Mouse (Mus musculus) small intestine, adult 2 months (tissue): Measurements from ENCODE around the gene Serpina12. TPM values are rescaled to one million over a fixed set of nuclear protein-coding genes. Genes with fewer than 3 reads are reported as not detected.

Experiments used
- H3K27ac ChIP-seq: fragments of 200-500 bp; 2 replicates; pipeline ENCODE4 v1.5.1; 2012; ENCODE audit warnings: low read depth, low read length, control low read depth, inconsistent platforms; ENCODE audit not compliant: insufficient read depth
- H3K27me3 ChIP-seq: fragments of 200-500 bp; 2 replicates; pipeline ENCODE4 v1.6.1; 2012; ENCODE audit warnings: mild to moderate bottlenecking, moderate library complexity, low read length, inconsistent platforms; ENCODE audit not compliant: control insufficient read depth, insufficient read depth
- H3K36me3 ChIP-seq: fragments of 200-500 bp; 2 replicates; pipeline ENCODE4 v1.6.1; 2012; ENCODE audit warnings: mild to moderate bottlenecking, low read length, control low read depth, inconsistent platforms; ENCODE audit not compliant: control insufficient read depth, insufficient read depth
- H3K4me1 ChIP-seq: fragments of 200-500 bp; 2 replicates; pipeline ENCODE4 v1.6.1; 2012; ENCODE audit warnings: low read length, inconsistent platforms, mixed read lengths; ENCODE audit not compliant: control insufficient read depth, insufficient read depth, insufficient read length
- H3K4me3 ChIP-seq: fragments of 200-500 bp; 2 replicates; pipeline ENCODE4 v1.5.1; 2012; ENCODE audit warnings: low read depth, mild to moderate bottlenecking, control low read depth, inconsistent platforms, low read length, moderate library complexity
- CTCF ChIP-seq: fragments of 200-500 bp; IDR thresholded peaks from 2 replicates; pipeline ENCODE4 v1.5.1; 2012; ENCODE audit warnings: low read depth, mild to moderate bottlenecking, control low read depth, inconsistent platforms, low read length, moderate library complexity, mixed read lengths; ENCODE audit not compliant: insufficient replicate concordance, insufficient read length; ENCODE audit errors: extremely low read depth
- POLR2A ChIP-seq: fragments of 200-500 bp; IDR thresholded peaks from 2 replicates; pipeline ENCODE4 v1.6.1; 2012; ENCODE audit warnings: low read depth, mild to moderate bottlenecking, control low read depth, inconsistent platforms, low read length, moderate library complexity
- whole genome bisulfite sequencing: fragments of 180-500 bp; shearing (Covaris S2); methylation state at CpG from one replicate; pipeline ENCODE4 v1.1.7; 2018; 5-methylcytosine and 5-hydroxymethylcytosine counted together
- polyA plus RNA-seq: library from polyadenylated mRNA; depleted of rRNA; stranded (reverse); fragments of >200 nt; gene quantifications from 2 replicates; pipeline ENCODE4 v1.2.3, GENCODE M21; 2012

Serpina12 gene
- polyA plus RNA-seq, 1 experiment, result not detected

GRCm38 (mm10) chr12:104053995-104054394 lies 9.8 kb upstream of the Serpina12 start:
- Histone ChIP-seq H3K36me3 (no peaks in the 10 kb centered on the region), H3K27me3 (no peaks in the 10 kb centered on the region), H3K4me3 (no peak overlapping the region), H3K4me1 (no peaks in the 10 kb centered on the region), H3K27ac (no peak overlapping the region)
- TF ChIP-seq CTCF (no peak), POLR2A (no peak)
- WGBS, result 54% methylated on average over 1 of the region's 1 CpGs

GRCm38 (mm10) chr12:104045713-104046112 lies 1.5 kb upstream of the Serpina12 start:
- TF ChIP-seq POLR2A, result no peak
- no peak for TF ChIP-seq CTCF
- H3K27ac ChIP-seq, result no peak overlapping the region

GRCm38 (mm10) chr12:104042753-104043152 lies 1.5 kb downstream of the Serpina12 start:
- H3K27me3 ChIP-seq, result no peaks in the 10 kb centered on the region
- TF ChIP-seq POLR2A (no peak), CTCF (no peak)
- no peak overlapping the region for H3K27ac ChIP-seq
- H3K36me3 ChIP-seq, result no peaks in the 10 kb centered on the region
- 90% methylated on average over 2 of the region's 2 CpGs for WGBS
- 0 out of 2 replicates have a peak, but pooled peaks cover 3% of the 10 kb centered on the region for H3K4me1 ChIP-seq
- no peak overlapping the region for H3K4me3 ChIP-seq

More at GRCm38 (mm10) chr12:104045713-104046112, 1.5 kb upstream of the Serpina12 start:
- 0 out of 2 replicates have a peak, but pooled peaks cover 3% of the 10 kb centered on the region for H3K4me1 ChIP-seq
- H3K36me3 ChIP-seq, result no peaks in the 10 kb centered on the region
- 81% methylated on average over 8 of the region's 8 CpGs for WGBS
- no peaks in the 10 kb centered on the region for H3K27me3 ChIP-seq
- no peak overlapping the region for H3K4me3 ChIP-seq

DNA sequence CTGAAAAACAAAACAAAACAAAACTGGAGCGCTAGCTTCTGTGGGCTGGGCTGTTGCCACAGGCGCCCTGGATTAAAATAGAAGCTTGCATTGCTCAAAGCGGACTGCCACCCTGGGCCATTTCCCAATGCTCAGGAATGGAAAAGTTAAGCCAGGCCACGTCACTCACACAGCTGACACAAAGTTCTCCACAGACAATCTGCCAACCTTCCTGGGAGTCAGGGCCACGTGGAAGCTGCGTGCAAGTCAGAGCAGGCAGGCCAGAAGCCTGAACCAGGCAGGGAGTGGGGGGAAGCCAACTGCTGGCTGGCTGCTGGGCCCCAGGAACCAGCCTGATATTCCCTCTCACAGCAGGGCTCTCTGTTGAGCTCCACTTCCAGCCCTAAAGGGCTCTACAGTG lies 2.8 kb downstream of the Serpina12 start:
- H3K4me1 ChIP-seq, result 0 out of 2 replicates have a peak, but pooled peaks cover 3% of the 10 kb centered on the region
- TF ChIP-seq POLR2A (no peak), CTCF (no peak)
- H3K27me3 ChIP-seq, result no peaks in the 10 kb centered on the region
- no peak overlapping the region for H3K27ac ChIP-seq
- H3K36me3 ChIP-seq, result no peaks in the 10 kb centered on the region
- 75% methylated on average over 6 of the region's 6 CpGs for WGBS
- H3K4me3 ChIP-seq, result no peak overlapping the region

- Histone ChIP-seq H3K4me1 (no peaks in the 10 kb centered on the region), H3K27ac (no peak overlapping the region), H3K4me3 (no peak overlapping the region), H3K27me3 (no peaks in the 10 kb centered on the region), H3K36me3 (no peaks in the 10 kb centered on the region)
- TF ChIP-seq POLR2A (no peak), CTCF (no peak)
- 88% methylated on average over 7 of the region's 7 CpGs for WGBS
Measured at GRCm38 (mm10) chr12:104038181-104038580, 6.1 kb downstream of the Serpina12 start.

DNA sequence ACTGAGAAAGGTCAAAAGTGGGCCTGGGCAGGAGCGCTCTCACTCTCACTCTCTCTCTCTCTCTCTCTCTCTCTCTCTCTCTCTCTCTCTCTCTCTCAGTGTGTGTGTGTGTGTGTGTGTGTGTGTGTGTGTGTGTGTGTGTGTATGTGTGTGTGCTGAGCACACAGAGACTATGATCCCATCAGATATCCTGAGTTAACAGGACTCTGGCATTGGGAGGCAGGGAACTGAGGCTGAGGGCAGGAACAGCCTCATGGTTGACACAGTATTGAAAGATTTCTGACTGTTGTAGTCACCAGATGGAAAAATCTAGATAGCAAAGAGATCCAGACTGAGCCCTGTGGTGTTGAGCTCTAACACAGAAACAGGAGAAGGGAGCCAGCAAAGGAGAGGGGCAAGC lies 10.5 kb downstream of the Serpina12 start:
- Histone ChIP-seq H3K27me3 (no peaks in the 10 kb centered on the region; the same call in 1 of the 2 replicates), H3K4me1 (no peaks in the 10 kb centered on the region), H3K27ac (no peak overlapping the region), H3K4me3 (no peak overlapping the region), H3K36me3 (no peaks in the 10 kb centered on the region)
- no peak for TF ChIP-seq POLR2A
- no peak for TF ChIP-seq CTCF
- WGBS, result 100% methylated on average over 1 of the region's 1 CpGs

GRCm38 (mm10) chr12:104029986-104030385 lies 14.3 kb downstream of the Serpina12 start:
- Histone ChIP-seq H3K36me3 (no peaks in the 10 kb centered on the region), H3K27ac (no peak overlapping the region), H3K4me1 (no peaks in the 10 kb centered on the region), H3K4me3 (no peak overlapping the region), H3K27me3 (no peaks in the 10 kb centered on the region; the same call in 1 of the 2 replicates)
- TF ChIP-seq CTCF (peak; percentile 63; the same call in 1 of the 2 replicates), POLR2A (no peak)
- 33% methylated on average over 8 of the region's 8 CpGs for WGBS

DNA sequence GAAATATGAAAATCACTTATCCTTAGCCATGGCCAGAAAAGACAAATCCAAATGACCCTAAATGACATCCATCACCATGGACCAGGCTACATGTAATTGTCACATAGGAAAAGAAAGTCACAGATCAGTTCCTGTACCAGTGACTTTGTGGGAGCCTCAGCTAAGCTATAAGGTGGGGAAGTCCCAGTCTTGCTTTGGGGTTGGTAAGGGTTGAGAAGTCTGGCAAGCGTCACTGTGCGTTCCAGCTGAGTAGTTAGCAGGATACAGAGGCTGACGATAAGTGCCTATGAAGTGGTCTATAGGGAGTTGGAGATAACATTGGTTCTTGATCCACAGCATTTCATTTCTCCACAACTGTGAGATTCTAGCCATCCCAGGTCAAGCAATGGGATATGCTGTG lies 29.0 kb downstream of the Serpina12 start:
- H3K4me3 ChIP-seq, result no peak overlapping the region
- H3K4me1 ChIP-seq, result no peaks in the 10 kb centered on the region
- H3K36me3 ChIP-seq, result no peaks in the 10 kb centered on the region
- no peak overlapping the region for H3K27ac ChIP-seq
- TF ChIP-seq CTCF (no peak), POLR2A (no peak)
- 77% methylated on average over 3 of the region's 3 CpGs for WGBS
- no peaks in the 10 kb centered on the region for H3K27me3 ChIP-seq
